Mouse (Mus musculus): ENCODE measurements around the gene Atg4d. TPM values are rescaled to one million over a fixed set of nuclear protein-coding genes. Genes with fewer than 3 reads are reported as not detected.
"Not testable (repeated sequence)": the region's sequence is repeated elsewhere in the genome, so short reads cannot be mapped to it uniquely, and the experiment has no call there.

Gene Atg4d
- polyA plus RNA-seq, 1 experiment from 2014 or later = 55.7 TPM

DNA sequence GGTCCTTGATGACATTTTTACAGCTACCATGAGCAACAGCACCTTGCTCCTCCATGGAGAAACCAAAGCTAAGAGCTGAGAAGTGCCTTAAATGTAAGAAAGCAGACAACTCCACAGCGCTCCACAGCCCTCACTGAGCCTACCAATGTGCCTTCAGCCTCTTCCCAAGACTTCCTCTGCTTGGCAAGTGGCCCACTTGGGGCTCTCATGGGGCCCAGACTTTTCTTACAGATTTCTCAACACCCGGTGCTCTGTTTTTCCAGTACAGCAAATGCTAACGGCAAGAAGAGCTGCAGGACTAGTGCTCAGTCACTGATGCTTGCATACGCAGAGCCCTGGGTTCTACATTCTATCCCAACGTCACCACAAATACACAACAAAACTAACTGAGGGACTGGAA lies 12.7 kb downstream of the Atg4d start:
- Histone ChIP-seq H3K9ac (no peak overlapping the region), H3K4me2 (no peak overlapping the region), H3K4me3 (no peak overlapping the region), H3K4me1 (no peaks in the 10 kb centered on the region), H3K27ac (no peak overlapping the region), H3K27me3 (replicated peaks) (no peaks in the 10 kb centered on the region), H3K9me3 (no peaks in the 10 kb centered on the region), H3K36me3 (replicated peaks) (peaks cover 63% of the 10 kb centered on the region)
- ATAC-seq (replicated peaks) = no peak
- WGBS = 93% methylated on average over 5 of the region's 5 CpGs

DNA sequence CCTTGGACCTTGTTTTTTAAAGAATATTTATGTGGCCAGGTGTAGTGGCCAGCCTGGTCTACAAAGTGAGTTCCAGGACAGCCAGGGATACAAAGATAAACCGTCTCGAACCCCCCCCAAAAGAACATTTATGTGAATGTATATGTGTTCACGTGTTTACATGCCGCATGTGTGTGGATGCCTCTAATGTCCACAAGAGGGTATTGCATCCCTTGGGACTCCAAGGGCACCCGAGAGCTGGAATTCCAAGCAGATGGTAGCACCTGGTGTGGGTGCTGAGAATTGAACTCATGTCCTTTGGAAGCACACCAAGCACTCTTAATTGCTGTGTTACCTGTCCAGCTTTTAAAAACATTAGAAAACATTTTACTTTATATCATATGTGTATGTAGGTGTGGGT lies 18.5 kb downstream of the Atg4d start:
- Histone ChIP-seq H3K9ac (no peak overlapping the region), H3K4me2 (no peak overlapping the region), H3K4me3 (no peak overlapping the region), H3K36me3 (replicated peaks) (peaks cover 30% of the 10 kb centered on the region), H3K4me1 (peaks cover 16% of the 10 kb centered on the region), H3K27ac (no peak overlapping the region), H3K9me3 (no peaks in the 10 kb centered on the region), H3K27me3 (replicated peaks) (no peaks in the 10 kb centered on the region)
- ATAC-seq (replicated peaks) = no peak
- WGBS = 91% methylated on average over 5 of the region's 5 CpGs

GRCm38 (mm10) chr9:21283994-21284393 lies 18.9 kb downstream of the Atg4d start:
- Histone ChIP-seq H3K27ac (no peak overlapping the region), H3K27me3 (replicated peaks) (no peaks in the 10 kb centered on the region), H3K4me2 (no peak overlapping the region), H3K9me3 (no peaks in the 10 kb centered on the region), H3K4me1 (peaks cover 20% of the 10 kb centered on the region), H3K4me3 (no peak overlapping the region), H3K36me3 (replicated peaks) (peaks cover 30% of the 10 kb centered on the region), H3K9ac (no peak overlapping the region)
- ATAC-seq (replicated peaks) = no peak
- WGBS = 92% methylated on average over 3 of the region's 3 CpGs

DNA sequence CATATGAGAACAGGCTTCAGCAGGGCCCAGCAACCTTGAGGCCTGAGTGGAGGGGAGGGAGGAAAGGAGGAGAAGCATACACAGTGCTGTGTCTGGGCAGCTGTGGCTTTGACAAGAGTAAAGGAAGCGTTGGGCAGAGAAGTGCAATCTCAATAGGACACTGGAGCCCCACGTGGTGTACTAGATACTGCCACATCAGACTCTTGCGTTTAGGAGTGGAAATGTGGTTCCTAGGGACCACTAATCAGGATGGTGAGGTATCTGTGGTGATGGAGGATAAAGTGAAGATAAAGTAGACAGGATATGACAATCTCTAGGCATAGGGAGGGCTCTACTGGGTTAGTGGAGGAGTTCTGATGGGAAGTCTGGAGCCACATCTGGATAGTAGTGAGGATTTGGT lies 21.7 kb downstream of the Atg4d start:
- peak overlapping the region; percentile 77 for H3K9ac ChIP-seq
- no peaks in the 10 kb centered on the region for H3K9me3 ChIP-seq
- peaks cover 37% of the 10 kb centered on the region for H3K4me1 ChIP-seq
- WGBS = 73% methylated on average over 3 of the region's 3 CpGs
- H3K4me3 ChIP-seq = peak overlapping the region; percentile 85
- no peaks in the 10 kb centered on the region for H3K27me3 ChIP-seq (replicated peaks)
- peak overlapping the region; percentile 83 for H3K4me2 ChIP-seq
- H3K27ac ChIP-seq = no peak overlapping the region
- no peak for ATAC-seq (replicated peaks)
- peaks cover 10% of the 10 kb centered on the region; the same call in 1 of the 2 replicates for H3K36me3 ChIP-seq (replicated peaks)

DNA sequence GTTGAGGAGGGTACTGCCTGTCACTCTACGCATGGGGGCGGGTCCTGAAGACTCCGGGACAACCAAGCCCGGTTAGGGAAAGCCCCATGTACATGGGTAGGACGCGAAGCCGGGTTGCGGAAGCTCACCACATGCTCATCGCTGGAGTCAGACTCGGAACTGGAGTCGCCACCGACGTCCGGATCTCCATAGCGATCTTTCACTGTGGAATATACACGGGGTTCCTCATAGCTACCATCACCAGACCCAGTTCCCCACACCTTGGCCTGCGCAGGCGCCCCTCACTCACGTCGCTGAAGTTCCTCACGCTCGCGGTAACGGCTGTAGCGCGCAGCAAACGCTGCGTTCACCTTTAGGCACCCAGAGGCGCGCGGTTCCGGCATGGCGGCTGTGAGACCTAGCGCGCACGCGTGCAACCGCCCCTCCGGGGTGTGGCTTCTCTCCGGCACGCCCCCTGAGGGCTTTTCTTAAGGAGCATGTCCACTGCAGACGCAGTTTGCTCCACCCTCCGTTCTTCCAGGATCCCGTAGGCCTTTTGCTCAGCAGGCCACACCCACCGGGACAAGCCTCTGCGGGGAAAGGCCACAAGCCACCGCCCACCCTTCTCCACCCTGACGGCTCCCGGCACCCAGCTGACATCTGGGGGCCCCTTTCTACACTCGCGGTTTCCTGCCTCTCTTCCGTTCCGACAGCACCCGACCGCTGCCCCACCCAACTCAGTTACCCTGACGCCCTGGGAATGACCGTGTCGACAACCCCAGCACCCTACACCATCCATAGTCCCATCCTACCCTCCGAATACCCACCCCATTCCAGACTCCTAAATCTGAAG lies 22.7 kb downstream of the Atg4d start, which contains the start of gene Kri1:
Gene Kri1 (minus strand): TSS at position 399 of the 832 bp plus-strand sequence.
- Histone ChIP-seq H3K4me1 (peaks cover 37% of the 10 kb centered on the region), H3K36me3 (replicated peaks) (peaks cover 5% of the 10 kb centered on the region; the same call in 1 of the 2 replicates), H3K4me3 (peak within 1 kb of the TSS; percentile 85), H3K27ac (peak within 1 kb of the TSS; percentile 92), H3K27me3 (replicated peaks) (no peaks in the 10 kb centered on the region), H3K9me3 (no peaks in the 10 kb centered on the region), H3K9ac (peak within 1 kb of the TSS; percentile 77), H3K4me2 (peak within 1 kb of the TSS; percentile 83)
- WGBS = under 1% methylated on average over 59 of the region's 59 CpGs
- ATAC-seq (replicated peaks) = peak; percentile 75

- ATAC-seq (replicated peaks) = no peak
Measured at GRCm38 (mm10) chr9:21288404-21289336, 23.6 kb downstream of the Atg4d start.

DNA sequence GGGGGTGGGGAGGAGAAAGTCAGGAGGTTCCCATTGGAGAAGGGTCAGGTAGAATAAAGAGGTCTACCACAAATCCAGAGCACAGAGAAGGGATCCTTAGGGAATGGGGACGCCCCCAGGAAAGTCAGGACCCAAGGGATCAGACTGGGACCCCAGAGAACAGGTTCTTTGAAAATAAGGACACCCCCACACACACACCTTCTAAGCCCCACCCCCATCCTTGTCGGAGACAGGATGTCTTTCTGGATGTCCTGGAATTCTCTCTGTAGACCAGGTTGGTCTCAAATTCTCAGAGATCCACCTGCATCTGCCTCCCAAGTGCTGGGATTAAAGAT lies 24.2 kb downstream of the Atg4d start:
- Histone ChIP-seq H3K27me3 (replicated peaks) (no peaks in the 10 kb centered on the region), H3K4me2 (peak overlapping the region; percentile 83), H3K36me3 (replicated peaks) (no peaks in the 10 kb centered on the region; the same call in 1 of the 2 replicates), H3K27ac (no peak overlapping the region), H3K4me1 (peaks cover 37% of the 10 kb centered on the region), H3K9ac (no peak overlapping the region), H3K9me3 (no peaks in the 10 kb centered on the region), H3K4me3 (peak overlapping the region; percentile 73)
- WGBS = 96% methylated on average over 2 of the region's 2 CpGs
- no peak for ATAC-seq (replicated peaks)

More at GRCm38 (mm10) chr9:21288404-21289336, 23.6 kb downstream of the Atg4d start:
- H3K27ac ChIP-seq = peak overlapping the region; percentile 92
- H3K9ac ChIP-seq = peak overlapping the region; percentile 77; the same call in 1 of the 2 replicates
- WGBS = 78% methylated on average over 13 of the region's 13 CpGs
- H3K4me2 ChIP-seq = peak overlapping the region; percentile 83
- H3K4me3 ChIP-seq = peak overlapping the region; percentile 85
- H3K4me1 ChIP-seq = peaks cover 37% of the 10 kb centered on the region
- H3K27me3 ChIP-seq (replicated peaks) = no peaks in the 10 kb centered on the region
- H3K9me3 ChIP-seq = no peaks in the 10 kb centered on the region
- peaks cover 3% of the 10 kb centered on the region; the same call in 1 of the 2 replicates for H3K36me3 ChIP-seq (replicated peaks)

DNA sequence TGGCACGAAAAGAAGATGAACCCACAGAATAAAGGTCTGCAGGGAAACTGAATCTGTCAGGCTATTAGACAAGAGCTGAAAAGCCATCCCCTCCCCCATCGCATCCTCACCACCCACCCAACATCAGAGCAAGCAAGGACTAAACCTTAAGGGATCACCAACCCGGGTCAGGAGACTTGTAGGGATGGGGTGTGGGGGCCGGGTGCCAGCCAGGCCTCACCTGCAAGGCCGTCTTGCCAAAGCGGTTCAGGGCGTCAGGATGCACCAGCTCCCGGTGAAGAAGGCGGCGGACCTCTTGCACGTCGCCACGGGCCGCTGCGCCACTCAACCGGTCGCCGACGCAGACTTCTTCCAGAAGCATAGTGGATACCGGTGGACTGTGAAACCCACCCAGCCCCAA lies 25.5 kb downstream of the Atg4d start:
- H3K9ac ChIP-seq = peak overlapping the region; percentile 73
- H3K9me3 ChIP-seq = no peaks in the 10 kb centered on the region
- no peak; the same call in 1 of the 2 replicates for ATAC-seq (replicated peaks)
- no peaks in the 10 kb centered on the region for H3K36me3 ChIP-seq (replicated peaks)
- peak overlapping the region; percentile 83 for H3K4me2 ChIP-seq
- H3K4me1 ChIP-seq = peaks cover 37% of the 10 kb centered on the region
- peak overlapping the region; percentile 73 for H3K4me3 ChIP-seq
- no peaks in the 10 kb centered on the region for H3K27me3 ChIP-seq (replicated peaks)
- 0% methylated on average over 20 of the region's 20 CpGs for WGBS
- peak overlapping the region; percentile 81 for H3K27ac ChIP-seq

DNA sequence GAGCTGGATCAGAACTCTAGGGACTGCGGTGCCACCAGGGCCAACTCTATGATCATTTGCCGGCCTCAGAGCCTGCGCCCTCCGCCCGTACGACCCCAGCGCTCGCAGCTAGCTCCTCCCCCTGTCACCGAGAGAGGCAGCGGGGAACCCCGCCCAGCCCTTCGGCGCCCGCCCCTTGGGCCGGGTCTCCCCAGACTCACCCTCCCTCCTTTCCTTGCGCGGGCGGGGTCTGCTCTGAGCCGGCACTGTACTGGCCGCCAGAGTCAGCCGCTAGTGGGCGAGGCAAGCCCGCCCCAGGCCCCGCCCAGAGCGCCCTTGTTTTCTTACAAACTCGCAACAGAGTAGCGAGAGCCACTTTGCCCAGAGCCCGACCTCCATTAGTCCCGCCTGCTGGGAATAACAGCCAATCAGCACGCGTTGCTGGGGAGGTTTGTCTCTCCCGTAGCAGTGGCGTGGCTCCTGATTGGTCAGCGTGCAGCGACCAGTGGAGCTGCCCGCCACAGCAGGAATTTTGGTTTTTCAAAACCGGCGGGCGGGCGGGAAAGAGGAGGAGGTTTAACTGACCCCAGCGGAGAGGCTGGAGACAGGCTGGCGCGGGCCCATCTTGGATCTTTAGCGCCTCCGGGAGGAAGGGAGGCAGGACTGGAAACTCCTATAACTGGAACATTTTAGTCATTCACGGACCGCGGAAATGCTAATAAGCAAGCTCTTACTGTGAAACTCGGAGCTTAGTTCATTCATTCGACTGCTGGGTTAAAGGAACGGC lies 26.1 kb downstream of the Atg4d start, which contains the start of gene Cdkn2d:
Gene Cdkn2d (minus strand): TSS at position 386 of the 766 bp plus-strand sequence.
- peak within 1 kb of the TSS; percentile 73 for H3K4me3 ChIP-seq
- under 1% methylated on average over 51 of the region's 51 CpGs for WGBS
- no peaks in the 10 kb centered on the region for H3K36me3 ChIP-seq (replicated peaks)
- H3K27me3 ChIP-seq (replicated peaks) = no peaks in the 10 kb centered on the region
- ATAC-seq (replicated peaks) = peak; percentile 95
- H3K9me3 ChIP-seq = no peaks in the 10 kb centered on the region
- peaks cover 37% of the 10 kb centered on the region for H3K4me1 ChIP-seq
- peak within 1 kb of the TSS; percentile 83 for H3K4me2 ChIP-seq
- peak within 1 kb of the TSS; percentile 73 for H3K9ac ChIP-seq
- peak within 1 kb of the TSS; percentile 81 for H3K27ac ChIP-seq

- not testable (repeated sequence) for ATAC-seq (replicated peaks); H3K9ac ChIP-seq
- 14% methylated on average over 7 of the region's 7 CpGs for WGBS
Measured at GRCm38 (mm10) chr9:21291868-21292267, 26.8 kb downstream of the Atg4d start.

DNA sequence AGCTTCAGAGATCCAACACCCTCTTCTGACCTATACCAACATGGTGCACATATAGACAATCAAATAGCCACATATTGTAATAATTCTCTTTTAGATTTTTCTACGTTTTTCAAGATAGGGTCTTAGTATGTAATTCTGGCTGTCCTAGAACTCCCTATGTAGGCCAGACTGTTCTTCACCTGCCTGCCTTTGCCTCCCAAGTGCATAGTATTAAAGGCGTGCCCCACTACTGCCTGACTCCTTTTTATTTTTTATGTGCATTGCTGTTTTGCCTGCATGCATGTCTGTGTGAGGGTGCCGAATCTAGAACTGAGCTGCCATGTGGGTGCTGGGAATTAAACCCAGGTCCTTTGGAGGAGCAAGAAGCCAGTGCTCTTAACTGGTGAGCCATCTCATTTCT lies 27.2 kb downstream of the Atg4d start:
- Histone ChIP-seq H3K4me1 (peaks cover 26% of the 10 kb centered on the region), H3K36me3 (replicated peaks) (no peaks in the 10 kb centered on the region), H3K27ac (no peak overlapping the region), H3K9me3 (no peaks in the 10 kb centered on the region), H3K9ac (no peak overlapping the region), H3K4me2 (no peak overlapping the region), H3K4me3 (no peak overlapping the region), H3K27me3 (replicated peaks) (no peaks in the 10 kb centered on the region)
- no peak for ATAC-seq (replicated peaks)
- 93% methylated on average over 3 of the region's 3 CpGs for WGBS

More at GRCm38 (mm10) chr9:21291868-21292267, 26.8 kb downstream of the Atg4d start:
- H3K4me3 ChIP-seq = peak overlapping the region; percentile 73
- peak overlapping the region; percentile 27; the same call in 1 of the 2 replicates for H3K27ac ChIP-seq
- not testable (repeated sequence) for H3K27me3 ChIP-seq (replicated peaks); H3K36me3 ChIP-seq (replicated peaks); H3K9me3 ChIP-seq
- H3K4me1 ChIP-seq = peaks cover 30% of the 10 kb centered on the region
- H3K4me2 ChIP-seq = peak overlapping the region; percentile 83

Data from midbrain, embryonic 15.5 days (tissue).